Mouse (Mus musculus) skeletal muscle tissue, adult 2 months (tissue): ENCODE measurements around the gene Prkn.
"Not testable (repeated sequence)": the region's sequence is repeated elsewhere in the genome, so short reads cannot be mapped to it uniquely, and the experiment has no call there.

Experiments
- DNase-seq: peaks from one replicate; pipeline ENCODE4 v3.0.0-alpha.2; 2012; ENCODE audit warnings: low read depth, low spot score

Prkn gene

GRCm38 (mm10) chr17:11981666-11982065 lies 1141.5 kb downstream of the Prkn start:
- DNase-seq = no peak

GRCm38 (mm10) chr17:11988110-11988837 lies 1148.1 kb downstream of the Prkn start:
- DNase-seq = peak; percentile 8

GRCm38 (mm10) chr17:11989296-11989695 lies 1149.1 kb downstream of the Prkn start:
- no peak for DNase-seq

- DNase-seq = no peak
Observed at GRCm38 (mm10) chr17:11990386-11991087, 1150.4 kb downstream of the Prkn start.

- no peak for DNase-seq
Observed at GRCm38 (mm10) chr17:11993249-11993648, 1153.1 kb downstream of the Prkn start.

GRCm38 (mm10) chr17:11994252-11994651 lies 1154.1 kb downstream of the Prkn start:
- no peak for DNase-seq

- DNase-seq = not testable (repeated sequence)
Observed at GRCm38 (mm10) chr17:11994754-11995153, 1154.6 kb downstream of the Prkn start.

- no peak for DNase-seq
Observed at GRCm38 (mm10) chr17:11995522-11995921, 1155.3 kb downstream of the Prkn start.

- no peak for DNase-seq
Observed at GRCm38 (mm10) chr17:11996311-11996710, 1156.1 kb downstream of the Prkn start.

- DNase-seq = no peak
Observed at GRCm38 (mm10) chr17:12000285-12000684, 1160.1 kb downstream of the Prkn start.

GRCm38 (mm10) chr17:12021326-12021725 lies 1181.1 kb downstream of the Prkn start:
- no peak for DNase-seq

GRCm38 (mm10) chr17:12029362-12029761 lies 1189.2 kb downstream of the Prkn start:
- no peak for DNase-seq

GRCm38 (mm10) chr17:12029921-12030461 lies 1189.8 kb downstream of the Prkn start:
- no peak for DNase-seq

GRCm38 (mm10) chr17:12030556-12031160 lies 1190.5 kb downstream of the Prkn start:
- DNase-seq = no peak

- no peak for DNase-seq
Observed at GRCm38 (mm10) chr17:12031203-12031942, 1191.2 kb downstream of the Prkn start.

- no peak for DNase-seq
Observed at GRCm38 (mm10) chr17:12032014-12032791, 1192.0 kb downstream of the Prkn start.

GRCm38 (mm10) chr17:12035386-12035785 lies 1195.2 kb downstream of the Prkn start:
- no peak for DNase-seq

- DNase-seq = no peak
Observed at GRCm38 (mm10) chr17:12036205-12036604, 1196.0 kb downstream of the Prkn start.

GRCm38 (mm10) chr17:12037065-12037464 lies 1196.9 kb downstream of the Prkn start:
- no peak for DNase-seq

GRCm38 (mm10) chr17:12037574-12037973 lies 1197.4 kb downstream of the Prkn start:
- DNase-seq = no peak

- DNase-seq = no peak
Observed at GRCm38 (mm10) chr17:12038499-12038898, 1198.3 kb downstream of the Prkn start.
